Mouse (Mus musculus) CH12.LX (cell line): ENCODE results near the gene Ccnjl.

Source experiments
- CTCF ChIP-seq, 2 experiments: IDR thresholded peaks in 1 of 2; conservative IDR thresholded peaks in 1 of 2; 2 replicates each; pipeline ENCODE4 v1.5.1; 2011 to 2012; ENCODE audit warnings: low read depth in 2 of 2, low read length in 2 of 2, improper control_type of control experiment in 1 of 2, inconsistent platforms in 1 of 2, mild to moderate bottlenecking in 1 of 2, moderate library complexity in 1 of 2
- ELF1 ChIP-seq: IDR thresholded peaks from 2 replicates; pipeline ENCODE4 v1.6.1; 2014; ENCODE audit warnings: low read depth, mild to moderate bottlenecking, inconsistent platforms, low read length, improper control_type of control experiment
- EP300 ChIP-seq: IDR thresholded peaks from 2 replicates; pipeline ENCODE4 v1.6.1; 2011; ENCODE audit warnings: low read length, improper control_type of control experiment
- ETS1 ChIP-seq: conservative IDR thresholded peaks from 2 replicates; pipeline ENCODE4 v1.6.1; 2012; ENCODE audit warnings: low read depth, mild to moderate bottlenecking, inconsistent platforms, low read length, improper control_type of control experiment, moderate library complexity
- MXI1 ChIP-seq: IDR thresholded peaks from 2 replicates; pipeline ENCODE4 v1.6.1; 2011; ENCODE audit warnings: mild to moderate bottlenecking, low read depth, low read length, improper control_type of control experiment
- POLR2A ChIP-seq: IDR thresholded peaks from 2 replicates; pipeline ENCODE4 v1.6.1; 2011; ENCODE audit warnings: low read depth, mild to moderate bottlenecking, improper control_type of control experiment, low read length
- USF1 ChIP-seq: IDR thresholded peaks from 2 replicates; pipeline ENCODE4 v1.6.1; 2014; ENCODE audit warnings: low read depth, mild to moderate bottlenecking, inconsistent platforms, low read length, improper control_type of control experiment
- ZKSCAN1 ChIP-seq: IDR thresholded peaks from 2 replicates; pipeline ENCODE4 v1.6.1; 2012; ENCODE audit warnings: low read depth, inconsistent platforms, low read length, improper control_type of control experiment, borderline replicate concordance
- ZNF384 ChIP-seq: IDR thresholded peaks from 2 replicates; pipeline ENCODE4 v1.6.1; 2012; ENCODE audit warnings: low read depth, low read length, improper control_type of control experiment, inconsistent platforms

GRCm38 (mm10) chr11:43563654-43564244 lies 35.2 kb downstream of the Ccnjl start:
- TF ChIP-seq ELF1, result no peak
- TF ChIP-seq CTCF (conservative IDR thresholded peaks at IDR 0.05 in 1 of 2, IDR thresholded peaks at IDR 0.05 in 1 of 2; ENCODE audit: low read depth in 2 of 2, low read length in 2 of 2), result no peak
- no peak for TF ChIP-seq ETS1
- no peak for TF ChIP-seq ZNF384
- no peak for TF ChIP-seq USF1
- TF ChIP-seq EP300, result no peak
- TF ChIP-seq POLR2A, result no peak
- TF ChIP-seq ZKSCAN1, result no peak
- TF ChIP-seq MXI1, result no peak
